Mouse (Mus musculus): ENCODE measurements around the gene Pik3r5. TPM values are rescaled to one million over a fixed set of nuclear protein-coding genes. Genes with fewer than 3 reads are reported as not detected.

The Pik3r5 gene
- total RNA-seq (2014; rRNA removed) (0.54 and 1.8 TPM in 2 replicates), polyA plus RNA-seq (2015; fragmentation: Nextera tagmentation; extraction: Ambion mirVana) (0.24 and 0.54 TPM in 2 replicates)

DNA sequence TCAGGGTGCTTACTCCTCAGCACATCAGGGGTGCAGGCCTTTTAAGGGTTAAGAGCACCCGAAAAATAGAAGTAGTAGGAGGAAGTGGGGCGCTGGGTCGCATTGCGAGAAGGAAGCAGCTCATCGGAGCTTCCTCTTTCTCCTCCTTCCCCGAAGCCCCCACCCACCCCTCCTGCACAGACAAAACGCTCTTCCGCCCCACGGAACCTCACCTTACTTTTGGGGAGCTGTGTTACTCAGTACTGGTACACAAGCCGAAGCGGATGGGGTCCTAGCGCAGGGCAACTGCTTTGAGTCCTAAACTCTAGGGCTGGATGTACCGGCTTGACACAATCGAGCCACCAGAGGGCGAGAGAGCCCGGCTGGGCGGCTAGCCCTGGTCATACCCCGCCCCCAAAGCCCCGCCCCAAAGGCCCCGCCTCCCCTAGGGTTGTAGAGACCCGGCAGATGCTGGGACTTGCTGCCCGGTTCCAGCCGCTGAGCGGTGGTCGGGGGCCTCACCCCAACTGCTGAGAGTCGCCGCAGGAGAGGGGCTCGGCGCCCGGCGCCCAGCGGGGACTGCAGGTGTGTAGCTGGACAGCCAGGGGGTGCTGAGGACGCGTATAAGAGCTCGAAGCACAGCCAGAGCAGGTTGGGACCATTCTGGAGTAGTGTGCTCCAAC lies at the start of gene Pik3r5:
Pik3r5 (plus strand) TSS at position 423 of the 662 bp plus-strand sequence.
- H3K36me3 ChIP-seq (ENCODE audit: insufficient read depth), result no peaks in the 10 kb centered on the region
- H3K9ac ChIP-seq, result no peak within 1 kb of the TSS
- H3K27me3 ChIP-seq (ENCODE audit: insufficient read depth, low read length), result peaks cover 7% of the 10 kb centered on the region; the same call in 1 of the 2 replicates
- no peaks in the 10 kb centered on the region for H3K9me3 ChIP-seq (ENCODE audit: low read length)
- H3K4me2 ChIP-seq (ENCODE audit: low read depth), result peak within 1 kb of the TSS; percentile 51
- H3K4me1 ChIP-seq (ENCODE audit: insufficient read depth), result no peaks in the 10 kb centered on the region
- 12% methylated on average over 35 of the region's 35 CpGs for WGBS
- ATAC-seq (peak; percentile 86), DNase-seq (peak; percentile 67)
- no peak within 1 kb of the TSS for H3K27ac ChIP-seq (ENCODE audit: low read depth, low read length)
- peak; percentile 61 for TF ChIP-seq CTCF (IDR thresholded peaks at IDR 0.05; ENCODE audit: low read depth)
- peak within 1 kb of the TSS; percentile 35 for H3K4me3 ChIP-seq (ENCODE audit: low read depth, low read length)

DNA sequence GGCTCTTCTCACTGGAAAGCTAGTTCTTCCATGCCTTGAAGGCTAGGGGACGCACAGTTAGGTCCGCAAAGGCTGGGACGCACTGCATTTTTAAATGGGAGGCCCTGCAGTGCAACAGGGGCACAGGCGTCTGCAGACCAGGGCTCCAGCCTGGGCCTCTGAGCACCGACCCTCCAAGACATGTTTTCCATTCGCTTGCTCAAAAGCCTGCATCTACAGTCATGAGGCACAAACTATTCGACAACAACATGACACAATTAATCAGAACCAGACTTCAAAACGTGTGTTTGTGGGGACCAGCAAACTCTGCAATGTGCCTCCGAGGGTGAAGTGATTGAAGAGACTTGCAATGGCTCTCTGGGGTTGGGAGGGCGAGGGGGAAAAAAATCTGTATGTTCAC lies 48.4 kb upstream of the Pik3r5 start:
- H3K9ac ChIP-seq, result no peak overlapping the region
- no peak overlapping the region for H3K27ac ChIP-seq (ENCODE audit: low read depth, low read length)
- H3K9me3 ChIP-seq (ENCODE audit: low read length), result no peaks in the 10 kb centered on the region
- WGBS, result 15% methylated on average over 10 of the region's 10 CpGs
- peak overlapping the region; percentile 17 for H3K4me3 ChIP-seq (ENCODE audit: low read depth, low read length)
- ATAC-seq, result no peak
- H3K4me1 ChIP-seq (ENCODE audit: insufficient read depth), result peaks cover 7% of the 10 kb centered on the region; the same call in 1 of the 2 replicates
- peaks cover 24% of the 10 kb centered on the region for H3K27me3 ChIP-seq (ENCODE audit: insufficient read depth, low read length)
- H3K36me3 ChIP-seq (ENCODE audit: insufficient read depth), result no peaks in the 10 kb centered on the region
- DNase-seq, result peak; percentile 17
- peak overlapping the region; percentile 37 for H3K4me2 ChIP-seq (ENCODE audit: low read depth)
- no peak for TF ChIP-seq CTCF (IDR thresholded peaks at IDR 0.05; ENCODE audit: low read depth)

DNA sequence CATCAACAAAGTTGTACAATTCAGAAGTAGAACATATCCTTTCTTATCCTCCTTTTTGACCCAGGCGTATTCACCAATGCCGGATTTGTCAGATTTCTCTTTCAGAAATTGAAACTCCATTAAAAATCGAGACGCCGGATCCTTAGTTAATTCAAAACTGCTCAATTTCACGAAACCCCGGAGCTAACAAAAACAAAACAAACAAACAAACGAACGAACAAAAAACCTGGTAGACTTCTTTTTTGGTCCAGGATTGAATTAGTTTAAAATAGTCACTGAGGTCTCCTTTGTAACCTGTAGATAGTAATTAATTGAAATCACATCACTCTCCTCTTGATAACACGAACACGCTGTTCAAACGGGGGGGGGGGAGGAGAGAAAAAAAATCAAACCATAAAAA lies 47.8 kb upstream of the Pik3r5 start:
- Histone ChIP-seq H3K27ac (ENCODE audit: low read depth, low read length) (no peak overlapping the region), H3K27me3 (ENCODE audit: insufficient read depth, low read length) (peaks cover 30% of the 10 kb centered on the region), H3K9ac (no peak overlapping the region), H3K9me3 (ENCODE audit: low read length) (no peaks in the 10 kb centered on the region), H3K4me1 (ENCODE audit: insufficient read depth) (peaks cover 7% of the 10 kb centered on the region; the same call in 1 of the 2 replicates), H3K36me3 (ENCODE audit: insufficient read depth) (no peaks in the 10 kb centered on the region), H3K4me2 (ENCODE audit: low read depth) (peak overlapping the region; percentile 92; the same call in 1 of the 2 replicates), H3K4me3 (ENCODE audit: low read depth, low read length) (peak overlapping the region; percentile 50)
- TF ChIP-seq CTCF (IDR thresholded peaks at IDR 0.05; ENCODE audit: low read depth), result no peak
- 9% methylated on average over 12 of the region's 12 CpGs for WGBS
- ATAC-seq (no peak), DNase-seq (peak; percentile 45)

DNA sequence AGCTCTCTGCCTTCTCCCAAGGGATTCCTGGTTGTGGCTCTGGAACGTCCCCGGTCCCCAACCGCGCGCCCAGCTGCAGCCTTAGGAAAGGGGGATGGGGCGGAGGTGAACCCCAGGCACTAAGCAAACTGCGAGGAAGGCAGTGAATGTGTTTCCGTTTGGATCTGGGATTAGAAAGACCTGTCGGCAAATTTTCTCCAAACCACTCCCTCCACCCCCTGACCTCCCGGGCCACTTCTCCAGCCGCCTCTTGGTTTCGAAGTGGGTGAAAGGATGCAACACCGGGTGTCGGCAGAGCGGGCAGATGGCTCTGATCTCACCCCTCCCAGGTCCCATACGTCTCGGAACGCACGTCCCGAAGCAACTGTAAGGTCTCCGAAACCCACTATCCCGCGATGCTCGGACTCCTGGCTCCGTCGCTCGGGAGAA lies 47.3 kb upstream of the Pik3r5 start:
- Histone ChIP-seq H3K4me2 (ENCODE audit: low read depth) (peak overlapping the region; percentile 92), H3K9ac (peak overlapping the region; percentile 35; the same call in 1 of the 2 replicates), H3K9me3 (ENCODE audit: low read length) (no peaks in the 10 kb centered on the region), H3K4me1 (ENCODE audit: insufficient read depth) (peaks cover 7% of the 10 kb centered on the region; the same call in 1 of the 2 replicates), H3K27me3 (ENCODE audit: insufficient read depth, low read length) (peaks cover 34% of the 10 kb centered on the region), H3K27ac (ENCODE audit: low read depth, low read length) (no peak overlapping the region), H3K4me3 (ENCODE audit: low read depth, low read length) (peak overlapping the region; percentile 50), H3K36me3 (ENCODE audit: insufficient read depth) (no peaks in the 10 kb centered on the region)
- peak; percentile 41 for DNase-seq
- 2% methylated on average over 27 of the region's 27 CpGs for WGBS
- TF ChIP-seq CTCF (IDR thresholded peaks at IDR 0.05; ENCODE audit: low read depth), result no peak
- ATAC-seq, result no peak

DNA sequence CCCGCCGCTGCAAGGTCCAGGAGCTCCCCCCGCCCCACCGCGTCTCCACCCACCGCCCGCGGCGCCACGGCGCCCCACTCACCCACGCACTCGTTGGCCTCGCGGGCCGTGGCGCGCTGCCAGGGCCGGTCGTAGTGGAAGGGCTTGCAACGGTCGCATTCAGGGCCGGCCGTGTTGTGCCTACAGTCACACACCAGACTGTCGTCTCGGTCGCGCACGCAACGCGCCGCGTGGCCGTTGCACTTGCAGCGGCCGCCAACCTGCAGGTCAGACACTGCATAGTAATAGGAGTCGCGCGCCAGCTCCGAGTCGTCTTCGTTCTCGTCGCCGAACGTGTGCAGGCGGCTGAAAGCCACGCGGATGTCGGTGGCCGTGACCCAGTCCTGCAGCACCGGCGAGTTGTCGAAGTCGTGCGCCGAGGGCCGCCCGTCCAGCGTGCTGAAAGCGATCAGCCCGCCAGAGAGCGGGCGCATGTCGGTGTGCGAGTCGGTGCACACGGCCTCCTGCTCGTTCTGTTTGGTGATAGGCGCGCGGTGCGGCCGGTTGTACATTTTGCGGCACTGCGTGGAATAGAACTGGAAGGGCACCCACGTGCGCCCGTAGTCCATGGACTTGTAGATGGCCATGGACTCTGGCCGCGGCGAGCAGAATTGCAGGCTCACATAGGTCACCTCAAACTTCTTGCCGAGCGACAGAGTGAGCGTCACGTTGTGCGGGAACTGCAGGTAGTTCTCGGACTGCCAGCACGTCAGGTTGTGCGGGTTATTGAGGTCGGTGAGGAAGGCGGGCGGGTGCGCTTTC lies 46.7 kb upstream of the Pik3r5 start:
- Histone ChIP-seq H3K36me3 (ENCODE audit: insufficient read depth) (no peaks in the 10 kb centered on the region), H3K4me3 (ENCODE audit: low read depth, low read length) (peak overlapping the region; percentile 50), H3K27me3 (ENCODE audit: insufficient read depth, low read length) (peaks cover 40% of the 10 kb centered on the region), H3K4me1 (ENCODE audit: insufficient read depth) (peaks cover 7% of the 10 kb centered on the region; the same call in 1 of the 2 replicates), H3K4me2 (ENCODE audit: low read depth) (peak overlapping the region; percentile 92), H3K9me3 (ENCODE audit: low read length) (no peaks in the 10 kb centered on the region), H3K9ac (peak overlapping the region; percentile 50; the same call in 1 of the 2 replicates), H3K27ac (ENCODE audit: low read depth, low read length) (no peak overlapping the region; the same call in 1 of the 2 replicates)
- TF ChIP-seq CTCF (IDR thresholded peaks at IDR 0.05; ENCODE audit: low read depth), result no peak
- WGBS, result 3% methylated on average over 94 of the region's 94 CpGs
- no peak for ATAC-seq
- DNase-seq, result peak; percentile 53

DNA sequence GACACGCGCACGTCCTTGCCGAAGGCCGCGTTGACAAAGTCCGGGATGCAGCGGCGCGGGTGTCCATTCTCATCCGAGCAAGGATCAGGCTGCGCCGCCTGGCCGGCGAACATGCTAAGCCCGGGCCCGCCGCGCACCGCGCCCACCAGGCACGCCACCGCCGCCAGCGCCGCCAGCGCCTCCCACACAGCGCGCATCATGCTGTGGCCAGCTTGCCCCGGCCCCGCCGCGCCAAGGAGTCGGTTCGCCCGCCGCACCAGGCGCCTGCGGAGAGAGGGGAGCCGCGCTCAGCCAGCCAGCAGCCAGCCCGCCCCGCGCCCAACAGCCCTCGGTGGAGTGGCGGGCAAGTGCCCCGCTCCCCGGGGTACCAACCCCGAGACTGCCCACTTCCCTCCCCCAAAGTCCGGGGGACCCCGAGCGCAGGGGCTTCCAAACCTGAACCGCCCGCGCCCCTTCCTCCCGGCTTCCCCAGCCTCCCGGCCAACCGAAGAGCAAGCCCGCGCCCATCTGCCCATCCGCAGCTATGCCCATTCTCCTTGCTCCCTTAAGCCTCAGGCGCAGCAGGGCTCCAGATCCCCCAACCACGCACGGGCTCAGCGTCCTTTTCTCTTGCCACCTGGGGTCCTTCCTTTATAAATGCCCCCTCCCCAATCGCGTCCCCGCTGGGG lies 45.9 kb upstream of the Pik3r5 start:
- peak; percentile 42 for ATAC-seq
- H3K4me3 ChIP-seq (ENCODE audit: low read depth, low read length), result peak overlapping the region; percentile 50
- H3K4me2 ChIP-seq (ENCODE audit: low read depth), result peak overlapping the region; percentile 92
- H3K36me3 ChIP-seq (ENCODE audit: insufficient read depth), result no peaks in the 10 kb centered on the region
- no peaks in the 10 kb centered on the region for H3K9me3 ChIP-seq (ENCODE audit: low read length)
- H3K27ac ChIP-seq (ENCODE audit: low read depth, low read length), result no peak overlapping the region; the same call in 1 of the 2 replicates
- H3K9ac ChIP-seq, result peak overlapping the region; percentile 50
- H3K27me3 ChIP-seq (ENCODE audit: insufficient read depth, low read length), result peaks cover 48% of the 10 kb centered on the region
- WGBS, result under 1% methylated on average over 45 of the region's 68 CpGs
- no peak for TF ChIP-seq CTCF (IDR thresholded peaks at IDR 0.05; ENCODE audit: low read depth)
- peaks cover 7% of the 10 kb centered on the region; the same call in 1 of the 2 replicates for H3K4me1 ChIP-seq (ENCODE audit: insufficient read depth)
- peak; percentile 32 for DNase-seq
